Mouse (Mus musculus): ENCODE measurements around the gene Avpr1b.
"Not testable (repeated sequence)": the region's sequence is repeated elsewhere in the genome, so short reads cannot be mapped to it uniquely, and the experiment has no call there.

The Avpr1b gene

DNA sequence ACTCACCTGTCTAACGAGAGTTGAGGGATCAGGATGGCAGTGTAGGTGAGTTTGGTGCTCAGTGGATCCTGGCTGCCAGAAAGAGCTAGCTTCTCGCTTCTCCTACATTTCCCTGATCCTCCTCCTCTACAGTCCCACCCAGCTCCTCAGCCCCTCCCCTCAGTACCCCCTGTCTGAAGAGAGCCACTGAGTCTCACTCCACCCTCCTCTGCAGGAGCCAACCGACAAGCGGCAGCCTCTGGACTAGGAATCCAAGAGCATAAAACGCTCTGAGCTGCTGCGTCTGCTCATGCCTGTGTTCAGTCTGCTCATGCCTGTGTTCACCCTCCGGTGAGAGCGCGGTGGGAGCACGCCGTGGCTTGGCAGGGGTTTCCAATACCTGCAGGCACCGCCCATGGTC lies at the start of gene Avpr1b:
Gene Avpr1b, plus strand, starts transcription at position 335 of the 400 bp plus-strand sequence.
- DNase-seq (ENCODE audit: low spot score), result no peak

DNA sequence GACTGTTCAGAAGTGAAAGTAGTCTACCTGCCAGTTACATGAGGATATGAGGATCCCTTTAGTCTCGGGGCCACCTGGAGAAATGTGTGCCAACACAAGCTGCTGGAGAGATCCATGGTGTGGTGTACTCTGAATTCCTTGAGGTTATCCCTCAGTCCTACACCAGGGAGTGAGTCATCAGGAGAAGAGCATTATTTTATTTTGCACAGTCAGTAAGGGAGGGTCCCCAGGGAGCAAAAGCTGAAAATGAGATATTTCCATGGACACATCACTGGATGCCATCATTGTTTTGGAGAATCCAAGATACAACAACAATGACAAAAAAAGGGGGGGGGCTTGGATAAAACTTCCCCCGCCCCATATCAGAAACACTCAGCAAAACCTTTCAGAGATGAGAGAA lies 47.1 kb upstream of the Avpr1b start:
- no peak for DNase-seq (ENCODE audit: low spot score)

DNA sequence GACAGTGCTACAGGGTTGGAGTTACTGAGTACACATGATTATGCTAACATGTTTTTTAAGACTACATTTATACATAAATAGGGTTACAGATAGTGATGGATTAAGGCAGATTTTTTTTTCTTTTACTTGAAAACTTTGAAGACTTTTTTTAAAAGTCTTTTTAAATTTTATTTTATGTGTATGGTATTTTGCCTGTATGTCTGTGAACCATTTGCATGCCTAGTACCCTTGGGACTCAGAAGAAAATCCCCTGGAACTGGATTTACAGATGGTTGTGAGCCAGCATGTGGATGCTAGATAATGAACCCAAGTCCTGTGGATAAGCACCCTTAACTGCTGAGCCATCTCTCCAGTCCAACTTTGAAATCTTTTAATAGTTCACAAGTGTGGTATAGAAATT lies 45.6 kb upstream of the Avpr1b start:
- DNase-seq (ENCODE audit: low spot score), result no peak

DNA sequence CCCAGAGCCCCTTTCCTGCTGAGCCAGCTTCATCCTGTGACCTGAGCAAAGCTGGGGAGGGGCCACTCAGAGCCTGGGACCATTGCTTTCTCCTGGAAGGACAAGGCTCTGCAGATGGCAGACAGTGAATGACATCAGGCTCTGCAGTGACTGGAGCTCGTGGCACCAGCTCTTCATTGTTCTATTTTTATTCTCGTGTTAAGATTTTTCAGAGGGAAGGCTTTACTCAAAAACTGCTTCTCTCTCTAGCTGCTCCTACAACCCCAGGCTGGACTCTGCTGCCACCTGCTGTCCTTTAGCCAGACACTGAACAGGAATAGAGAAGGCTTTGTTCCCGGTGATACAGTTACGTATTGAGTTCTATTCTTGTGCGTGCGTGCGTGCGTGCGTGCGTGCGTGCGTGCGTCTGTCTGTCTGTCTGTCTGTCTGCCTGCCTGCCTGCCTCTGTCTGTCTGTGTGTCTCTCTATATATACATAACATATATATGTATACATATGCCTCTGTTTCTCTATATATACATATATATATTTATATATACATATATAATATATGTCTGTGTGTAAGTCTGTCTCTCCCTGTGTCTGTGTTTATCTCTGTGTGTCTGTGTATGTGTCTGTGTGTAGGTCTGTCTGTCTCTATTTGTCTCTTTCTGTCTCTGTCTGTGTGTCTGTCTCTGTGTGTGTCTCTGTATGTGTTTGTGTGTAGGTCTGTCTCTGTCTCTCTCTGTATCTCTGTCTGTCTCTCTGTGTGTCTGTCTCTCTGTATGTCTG lies 43.8 kb upstream of the Avpr1b start:
- DNase-seq (ENCODE audit: low spot score), result peak; percentile 26

DNA sequence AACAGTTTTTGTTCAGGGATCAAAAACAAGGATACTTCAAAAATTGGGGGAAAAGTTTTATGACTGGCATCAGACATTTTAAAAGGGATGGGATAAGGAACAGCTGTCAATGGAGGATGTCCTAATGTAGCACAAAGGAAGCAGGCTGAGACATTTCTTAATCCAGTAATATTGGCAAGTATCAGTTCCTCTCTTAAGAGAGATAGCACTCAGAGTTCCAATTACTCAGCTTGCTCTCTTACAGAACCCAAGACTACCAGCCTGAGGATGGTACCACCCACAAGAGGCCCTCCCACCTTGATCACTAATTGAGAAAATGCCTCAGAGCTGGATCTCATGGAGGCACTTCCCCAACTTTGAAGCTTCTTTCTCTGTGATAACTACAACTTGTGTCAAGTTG lies 38.5 kb upstream of the Avpr1b start:
- DNase-seq (ENCODE audit: low spot score), result no peak

DNA sequence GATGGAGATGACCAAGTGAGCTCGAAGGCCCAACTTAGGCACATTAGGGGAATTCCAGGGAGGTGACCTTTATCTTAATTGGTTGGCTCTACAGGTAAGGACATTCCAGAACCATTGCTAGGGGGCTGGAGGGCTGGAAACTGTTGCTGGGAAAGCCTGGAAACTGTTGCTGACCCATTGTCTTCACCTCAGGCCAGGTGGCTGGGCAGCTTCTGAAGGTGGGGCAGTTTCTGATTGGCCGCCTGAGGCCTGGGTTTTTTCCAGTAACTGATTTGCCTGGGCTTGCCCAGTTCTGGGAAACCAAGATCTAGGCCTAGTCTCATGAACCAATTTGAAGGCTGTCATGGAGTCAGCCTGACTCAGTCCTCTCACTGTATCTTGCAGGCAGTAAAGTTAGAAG lies 37.0 kb upstream of the Avpr1b start:
- DNase-seq (ENCODE audit: low spot score), result no peak

DNA sequence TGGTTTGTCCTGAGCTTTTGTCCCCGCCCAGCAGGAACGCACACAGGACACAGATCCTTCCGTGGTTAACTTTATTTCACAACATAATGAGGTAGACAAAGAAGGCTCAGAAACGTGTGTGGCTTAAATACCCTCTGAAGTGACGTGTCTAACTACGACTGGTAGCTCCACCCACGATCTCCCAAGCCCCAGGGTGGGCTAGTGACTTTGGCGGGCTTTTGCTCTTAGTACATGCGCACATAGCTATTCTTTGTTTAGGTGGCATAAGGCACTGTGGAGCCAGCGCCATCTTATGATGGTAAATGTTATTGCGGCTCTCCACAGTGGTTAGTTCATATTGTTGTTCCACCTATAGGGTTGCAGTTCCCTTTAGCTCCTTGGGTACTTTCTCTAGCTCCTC lies 33.0 kb upstream of the Avpr1b start:
- not testable (repeated sequence) for DNase-seq (ENCODE audit: low spot score)

DNA sequence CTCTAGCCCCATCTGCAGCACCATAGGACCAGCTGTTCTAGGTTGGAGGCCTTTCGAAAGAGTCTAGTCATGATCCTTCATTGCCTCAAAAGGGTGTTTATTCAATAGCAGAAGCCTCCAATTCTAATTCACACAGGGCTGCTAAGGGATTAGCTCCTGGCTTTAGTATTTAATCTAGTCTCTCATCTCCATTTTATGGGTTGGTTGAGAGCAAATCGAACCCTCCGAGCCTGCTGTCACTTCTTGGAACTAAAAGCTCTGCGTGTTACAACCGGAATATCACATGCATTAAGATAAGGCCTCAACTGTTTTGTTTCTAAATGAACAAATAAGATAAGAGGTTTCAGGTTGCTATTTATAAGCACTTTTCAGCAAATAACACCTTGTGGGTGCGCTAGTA lies 29.3 kb upstream of the Avpr1b start:
- DNase-seq (ENCODE audit: low spot score), result no peak

DNA sequence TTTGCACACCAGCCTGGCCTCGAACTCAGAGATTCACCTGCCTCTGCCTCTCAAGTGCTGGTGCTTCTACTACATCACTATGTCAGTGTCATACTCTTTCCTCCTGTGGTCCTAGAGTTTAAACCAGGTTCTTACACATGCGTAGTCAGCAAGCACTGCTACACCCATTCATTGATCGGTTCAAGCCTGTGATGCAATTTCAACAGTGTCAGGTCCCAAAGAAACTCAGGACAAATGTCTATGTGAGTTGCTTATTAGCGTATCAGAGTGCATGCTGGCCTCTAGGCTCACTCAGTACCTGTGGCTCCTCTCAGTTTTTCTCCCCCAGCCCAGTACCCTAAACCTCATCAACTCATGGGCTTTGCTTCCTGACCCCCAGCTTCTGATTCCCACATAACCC lies 28.6 kb upstream of the Avpr1b start:
- DNase-seq (ENCODE audit: low spot score), result no peak

DNA sequence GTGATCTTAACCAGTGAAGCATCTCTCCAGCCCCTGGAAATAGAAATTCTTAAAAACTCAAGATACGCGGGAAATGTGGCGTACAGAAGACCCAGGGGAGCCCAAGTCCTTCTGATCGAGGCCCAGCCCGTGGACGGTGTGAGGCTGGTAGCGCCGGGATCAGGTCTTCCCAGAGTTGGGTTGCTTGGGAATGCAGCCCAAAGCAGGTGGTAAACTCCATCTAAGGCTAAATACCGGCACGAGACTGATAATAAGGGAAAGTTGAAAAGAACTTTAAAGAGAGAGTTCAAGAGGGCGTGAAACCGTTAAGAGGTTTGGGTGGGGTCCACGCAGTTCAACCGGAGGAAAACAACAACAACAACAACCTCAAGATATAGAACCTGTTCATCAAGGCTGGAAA lies 25.3 kb upstream of the Avpr1b start:
- no peak for DNase-seq (ENCODE audit: low spot score)

DNA sequence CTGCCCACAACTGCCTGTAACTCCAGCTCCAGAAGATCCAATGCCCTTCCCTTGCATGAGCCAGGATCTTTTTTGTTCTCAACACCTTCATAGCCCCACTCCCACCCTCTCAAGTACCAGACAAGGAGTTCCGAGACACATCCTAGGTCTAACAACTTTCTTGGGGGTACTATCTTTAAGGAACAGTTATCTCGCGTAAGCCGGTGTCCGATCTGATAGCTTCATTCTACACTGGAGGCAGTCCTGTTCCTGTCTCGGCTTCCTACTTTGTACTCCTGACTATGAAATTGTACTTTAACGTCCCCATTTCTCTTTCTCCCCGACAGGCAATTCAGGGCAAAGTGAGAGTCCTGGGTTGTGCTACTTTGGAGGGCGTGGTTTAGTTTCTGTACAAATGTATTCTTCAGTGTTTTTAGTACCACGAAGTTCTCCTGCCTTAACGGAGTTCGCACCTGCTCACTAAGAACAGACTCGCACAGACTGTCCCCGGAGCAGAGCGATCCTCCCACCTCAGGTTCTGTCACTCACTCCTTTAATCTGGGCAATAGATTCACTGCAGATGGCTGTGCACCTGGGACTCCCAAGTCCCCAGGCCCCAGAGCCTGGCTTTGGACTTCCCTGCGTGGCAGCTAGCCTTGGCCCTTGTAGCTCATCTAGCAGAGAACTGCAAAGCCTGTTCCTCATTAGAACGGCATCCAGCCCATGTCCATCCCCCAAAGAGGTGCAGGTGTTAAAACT lies 19.9 kb upstream of the Avpr1b start:
- no peak for DNase-seq (ENCODE audit: low spot score)

DNA sequence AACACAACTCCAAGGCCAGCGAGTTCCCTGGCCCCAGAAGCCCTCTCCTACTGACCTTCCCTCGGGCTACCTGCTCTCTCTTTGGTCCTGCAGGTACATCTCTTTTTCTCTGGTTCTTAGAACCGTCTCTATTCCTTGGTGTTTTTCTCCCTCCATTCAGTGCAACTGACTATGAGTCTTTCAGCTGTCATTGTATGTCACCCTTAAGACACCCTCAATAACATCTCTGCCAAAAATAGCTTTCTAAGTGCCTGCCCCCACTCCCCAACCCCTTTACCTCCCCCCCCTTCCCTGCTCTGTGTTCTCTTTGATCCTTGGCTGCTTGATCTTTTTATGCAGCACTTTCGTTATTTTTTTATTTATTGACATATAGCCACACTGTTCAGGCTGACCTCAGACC lies 18.6 kb upstream of the Avpr1b start:
- no peak for DNase-seq (ENCODE audit: low spot score)

DNA sequence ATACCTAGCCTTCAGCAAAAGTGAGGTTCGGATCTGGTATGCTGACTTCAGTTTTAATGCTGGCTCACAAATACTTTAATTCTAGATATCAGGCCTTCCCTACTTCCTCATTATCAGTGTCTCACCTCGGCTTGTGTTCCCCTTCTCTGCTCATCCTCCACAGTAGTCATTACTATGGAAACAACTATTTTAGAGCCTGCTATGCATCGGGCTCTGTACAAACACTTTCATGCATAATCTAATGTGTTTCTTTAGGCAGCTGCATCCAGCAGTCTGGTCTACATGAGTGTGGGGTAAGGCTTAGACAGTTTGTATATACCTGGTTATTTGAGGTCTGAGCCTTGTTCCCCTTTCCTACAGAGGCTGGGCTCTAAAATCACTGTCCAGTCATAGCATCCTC lies 15.4 kb upstream of the Avpr1b start:
- no peak for DNase-seq (ENCODE audit: low spot score)

DNA sequence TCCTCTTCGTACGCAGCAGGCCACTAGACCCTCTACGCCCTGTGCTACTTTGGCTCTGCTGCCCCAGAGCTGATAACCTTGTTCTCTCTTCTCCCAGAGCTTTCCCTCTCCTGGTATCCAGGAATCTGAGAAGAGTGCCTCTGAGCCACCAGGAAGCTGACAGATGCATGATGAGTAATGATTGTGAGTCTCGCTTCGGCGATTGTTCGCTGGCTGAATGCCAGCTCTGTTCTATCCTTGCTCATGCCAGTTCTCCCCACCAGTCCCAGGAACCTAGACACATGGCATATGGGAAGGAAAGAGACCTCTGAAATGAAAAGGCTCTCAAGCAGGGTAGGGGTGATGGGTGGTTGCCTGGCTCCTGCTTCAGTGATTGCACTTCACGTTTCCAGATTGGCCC lies 12.2 kb upstream of the Avpr1b start:
- DNase-seq (ENCODE audit: low spot score), result no peak

DNA sequence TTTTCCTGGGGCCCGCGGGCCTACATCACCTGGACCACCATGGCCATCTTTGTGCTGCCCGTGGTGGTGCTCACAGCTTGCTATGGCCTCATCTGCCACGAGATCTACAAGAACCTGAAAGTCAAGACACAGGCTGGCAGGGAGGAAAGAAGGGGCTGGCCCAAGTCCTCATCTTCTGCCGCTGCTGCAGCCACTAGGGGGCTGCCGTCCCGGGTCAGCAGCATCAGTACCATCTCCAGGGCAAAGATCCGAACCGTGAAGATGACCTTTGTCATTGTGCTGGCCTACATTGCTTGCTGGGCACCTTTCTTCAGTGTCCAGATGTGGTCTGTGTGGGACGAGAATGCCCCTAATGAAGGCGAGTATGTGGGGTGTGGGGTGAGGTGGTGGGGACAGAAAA lies 1.3 kb downstream of the Avpr1b start:
- DNase-seq (ENCODE audit: low spot score), result no peak

DNA sequence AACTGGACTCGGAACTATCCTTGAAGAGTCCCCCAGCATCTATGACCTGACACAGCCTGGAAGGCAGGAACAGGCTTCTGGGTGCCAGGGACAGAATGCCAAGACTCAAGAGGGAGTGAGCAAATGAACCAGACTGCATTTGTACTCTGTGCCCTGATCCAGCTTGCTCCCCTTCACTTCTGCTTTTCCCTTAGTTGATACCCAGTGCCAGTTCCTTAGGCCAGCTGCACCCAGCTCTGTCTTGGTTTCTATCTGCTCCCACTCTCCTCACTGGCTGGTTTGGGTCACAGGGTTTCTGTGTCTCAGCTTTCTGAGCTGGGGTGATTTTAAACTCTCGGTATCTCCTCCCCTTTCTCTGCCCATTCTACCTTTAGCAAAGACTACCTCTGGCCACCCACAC lies 7.7 kb downstream of the Avpr1b start:
- no peak for DNase-seq (ENCODE audit: low spot score)

DNA sequence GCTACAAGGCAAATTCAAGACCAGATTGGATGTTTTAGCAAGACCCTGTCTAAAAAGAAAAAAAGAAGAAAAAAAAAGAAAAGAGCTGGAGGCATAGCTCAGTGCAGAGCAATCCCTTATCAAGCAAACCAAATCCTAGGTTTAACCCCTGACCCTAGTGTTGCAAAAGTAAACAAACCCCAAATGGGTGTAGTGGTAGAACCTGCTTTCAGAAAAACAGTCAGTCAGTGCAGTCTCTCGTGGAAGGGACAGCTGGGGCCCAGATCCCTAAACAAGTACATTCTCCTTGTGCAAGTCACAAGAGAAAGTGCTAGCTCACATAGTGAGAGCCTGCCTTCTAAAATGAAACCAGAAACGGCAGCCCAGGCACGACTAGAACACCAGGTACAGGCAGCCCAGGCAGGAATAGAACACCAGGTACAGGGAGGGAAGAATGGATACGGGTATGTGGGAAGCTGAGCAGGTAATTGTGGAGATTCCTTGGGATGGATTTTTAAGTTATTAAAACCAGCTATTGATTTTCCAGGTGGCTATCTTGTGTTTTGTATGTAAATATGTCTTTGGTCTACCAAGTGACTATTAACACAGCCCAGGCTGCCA lies 13.6 kb downstream of the Avpr1b start:
- no peak for DNase-seq (ENCODE audit: low spot score)

DNA sequence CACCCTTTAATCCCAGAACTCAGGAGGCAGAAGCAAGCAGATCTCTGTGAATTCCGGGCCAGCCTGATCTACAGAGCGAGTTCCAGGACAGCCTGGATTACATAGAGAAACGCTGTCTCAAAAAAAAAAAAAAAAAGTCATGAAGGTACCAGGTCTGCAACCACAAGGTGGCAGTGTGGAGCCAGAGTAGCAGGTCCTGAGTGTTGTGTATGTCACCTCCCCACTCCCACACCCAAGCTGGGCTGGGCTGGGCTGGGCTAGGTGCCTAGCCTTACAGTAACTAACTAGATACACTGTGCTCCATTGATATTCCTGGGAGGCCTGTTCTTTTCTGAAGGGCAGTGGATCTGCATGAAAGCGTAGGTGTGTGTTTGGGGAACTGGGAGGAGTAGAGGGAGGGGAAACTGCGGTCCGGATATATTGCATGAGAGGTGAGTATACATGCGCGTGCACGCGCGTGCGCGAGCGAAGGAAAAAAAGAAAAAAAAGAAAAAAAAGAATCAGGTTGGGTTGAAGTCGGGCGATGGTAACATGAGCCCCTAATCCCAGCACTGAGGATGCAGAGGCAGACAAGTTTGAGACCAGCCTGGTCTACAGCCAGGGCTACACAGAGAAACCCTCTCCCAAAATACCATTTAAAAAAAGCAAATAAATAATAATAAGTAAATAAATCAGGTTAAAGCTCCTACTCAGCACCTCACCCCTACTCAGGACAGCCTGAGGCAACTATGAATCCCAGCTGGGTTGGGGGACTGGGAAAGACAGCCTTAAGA lies 14.5 kb downstream of the Avpr1b start:
- peak; percentile 9 for DNase-seq (ENCODE audit: low spot score)

DNA sequence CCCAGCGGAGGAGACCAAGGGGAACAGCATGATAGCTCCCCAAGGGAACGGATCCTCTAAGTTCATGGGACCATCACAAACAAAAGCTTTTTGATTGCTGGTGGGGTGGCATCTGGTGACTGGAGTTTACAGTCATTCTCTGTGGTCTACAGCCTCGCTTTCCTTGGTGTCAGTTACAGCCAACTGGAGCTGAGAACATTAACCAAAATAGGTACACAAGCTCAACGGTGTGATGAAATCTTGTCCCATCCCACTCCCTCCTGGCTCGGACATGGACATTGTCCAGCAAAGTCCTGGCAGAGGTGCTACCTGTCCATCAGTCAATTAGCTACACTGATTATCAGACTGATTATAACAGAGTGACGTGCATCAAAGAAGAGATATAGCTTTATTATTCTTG lies 15.6 kb downstream of the Avpr1b start:
- DNase-seq (ENCODE audit: low spot score), result no peak

DNA sequence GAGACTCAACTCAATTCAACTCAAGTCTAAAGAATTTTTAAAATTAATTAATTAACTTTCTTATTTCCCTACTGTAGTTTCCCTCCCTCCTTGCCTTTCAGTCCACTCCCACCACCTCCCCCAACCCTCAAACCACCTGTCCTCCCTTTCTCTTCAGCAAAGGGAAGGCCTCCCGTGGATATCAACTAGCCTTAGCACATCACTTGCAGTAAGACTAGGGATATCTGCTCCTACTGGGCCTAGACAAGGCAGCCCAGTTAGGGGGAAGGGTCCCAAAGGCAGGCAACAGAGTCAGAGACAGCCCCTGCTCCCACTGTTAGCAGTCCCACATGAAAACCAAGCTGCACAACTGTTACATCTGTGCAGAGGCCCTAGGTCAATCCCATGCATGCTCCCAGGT lies 17.1 kb downstream of the Avpr1b start:
- DNase-seq (ENCODE audit: low spot score), result no peak

DNA sequence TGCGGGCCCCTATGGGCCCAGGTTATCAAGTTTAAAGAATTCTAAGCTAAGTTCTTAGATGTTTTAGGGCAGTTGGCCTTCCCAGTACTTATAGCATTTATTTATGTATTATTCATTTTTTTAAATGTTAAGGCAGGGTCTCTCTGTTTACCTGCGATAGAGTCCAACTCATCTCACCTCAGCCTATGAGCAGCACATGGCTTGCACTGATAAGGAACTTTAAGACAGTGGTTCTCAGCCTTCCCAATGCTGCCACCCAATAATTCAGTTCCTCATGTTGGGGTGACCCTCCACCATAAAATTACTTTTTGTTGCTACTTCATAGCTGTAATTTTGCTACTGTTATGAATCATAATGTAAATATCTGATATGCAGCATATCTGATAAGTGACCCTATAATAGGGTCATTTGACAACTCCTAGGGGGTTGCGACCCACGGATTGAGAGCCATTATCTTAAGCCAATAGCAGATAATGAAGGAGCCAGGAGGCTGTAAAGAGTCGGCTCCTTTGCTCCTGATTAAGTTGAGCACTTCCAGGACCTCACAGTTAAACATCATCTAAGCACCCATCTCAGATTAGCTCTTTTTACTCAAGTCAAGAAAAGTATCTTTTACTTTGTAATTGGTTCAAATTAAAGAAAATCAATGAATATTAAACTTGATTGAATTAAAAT lies 17.6 kb downstream of the Avpr1b start:
- no peak for DNase-seq (ENCODE audit: low spot score)

DNA sequence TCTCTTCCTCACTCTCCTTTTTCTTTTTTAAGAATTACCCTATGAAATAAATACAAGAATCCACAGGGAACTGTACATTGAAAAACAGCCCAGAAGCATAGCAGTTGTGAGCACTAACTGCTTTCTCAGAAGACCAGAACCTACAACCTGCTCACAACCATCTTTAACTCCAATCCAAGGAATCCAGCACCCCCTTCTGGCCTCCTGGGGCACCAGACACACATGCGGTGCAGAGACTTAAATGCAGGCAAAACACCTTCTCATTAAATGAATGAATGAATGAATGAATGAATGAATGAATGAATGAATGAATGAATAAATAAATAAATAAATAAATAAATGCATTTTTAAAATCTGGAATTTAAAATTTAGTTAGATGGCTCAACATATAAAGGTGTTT lies 19.5 kb downstream of the Avpr1b start:
- no peak for DNase-seq (ENCODE audit: low spot score)

All from ovary, postnatal 10 days (tissue).